Mouse (Mus musculus) gastrocnemius, adult 18-20 months (tissue): ENCODE measurements around the gene Snx29. TPM values are rescaled to one million over a fixed set of nuclear protein-coding genes. Genes with fewer than 3 reads are reported as not detected.
A peak's percentile ranks its signal among the peaks of the same experiment; 100 is the strongest.
"Not testable (repeated sequence)": the region's sequence is repeated elsewhere in the genome, so short reads cannot be mapped to it uniquely, and the experiment has no call there.

Experiments
- DNase-seq: peaks from one replicate; pipeline ENCODE4 v3.0.0; 2021; ENCODE audit warnings: low spot score
- total RNA-seq, 2 experiments: library from RNA; stranded (reverse); gene quantifications; 2 replicates each; pipeline ENCODE4 v1.2.3; 2021

Snx29 gene
- total RNA-seq, 2 experiments from 2014 or later, result 10.1 to 10.4 TPM

DNA sequence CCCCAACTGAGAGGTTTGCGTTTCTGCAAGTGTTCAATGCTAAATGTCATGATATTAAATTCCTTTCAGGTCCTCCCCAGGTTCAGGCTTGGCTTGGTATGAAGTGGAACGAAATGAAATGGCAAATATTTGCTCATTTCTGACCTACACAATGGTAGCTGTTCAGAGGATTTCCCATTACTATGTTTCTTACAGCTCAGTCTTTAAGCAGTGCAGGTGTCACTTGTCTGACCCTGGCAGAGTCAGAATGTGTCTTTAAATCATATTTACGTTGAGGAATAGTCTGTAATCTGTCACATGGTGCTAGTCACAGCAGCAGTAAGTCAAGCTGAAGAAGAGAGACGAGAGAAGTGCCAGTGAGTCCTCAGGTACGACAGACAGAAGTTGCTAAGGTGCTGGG, 36.5 kb downstream of the Snx29 start:
- no peak for DNase-seq

DNA sequence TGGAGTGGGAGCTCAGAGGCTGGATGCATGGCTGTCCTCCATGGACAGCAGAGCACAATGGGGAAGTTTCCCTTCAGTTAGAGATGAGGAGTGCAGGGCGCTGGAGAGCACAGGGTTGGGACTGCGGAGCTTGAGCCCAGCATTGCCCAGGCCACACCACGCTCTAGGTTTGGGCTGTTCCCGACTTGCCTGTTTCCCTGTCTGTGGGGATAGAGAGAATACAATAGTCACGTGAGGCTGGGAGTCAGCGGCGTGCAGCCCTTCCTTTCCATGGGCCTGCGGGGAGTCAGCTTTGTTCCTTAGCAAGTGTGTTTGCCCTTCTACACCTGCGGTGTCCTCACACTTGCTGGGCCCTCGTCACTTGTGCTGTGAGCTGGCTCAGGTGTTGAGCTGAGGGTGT, 37.2 kb downstream of the Snx29 start:
- DNase-seq, result no peak

DNA sequence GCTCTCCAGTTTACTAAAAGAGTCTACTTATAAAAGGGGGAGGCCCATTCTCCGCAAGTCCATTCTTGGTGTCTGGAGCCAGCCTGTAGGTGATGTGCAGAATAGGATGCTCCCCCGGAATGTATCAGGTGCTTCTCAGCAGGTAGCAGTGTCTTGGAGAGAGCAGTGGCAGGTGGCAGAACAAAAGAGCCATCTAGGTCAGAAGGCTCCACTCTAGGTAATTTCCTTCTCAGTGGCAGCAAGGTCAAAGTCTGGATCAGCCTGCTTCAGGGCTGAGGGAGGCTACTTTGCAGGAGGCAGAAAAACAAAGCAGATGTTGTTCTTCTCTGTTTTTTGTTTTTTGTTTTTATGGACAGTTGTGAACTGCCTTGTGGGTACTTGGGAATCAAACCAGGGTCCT, 37.9 kb downstream of the Snx29 start:
- not testable (repeated sequence) for DNase-seq

DNA sequence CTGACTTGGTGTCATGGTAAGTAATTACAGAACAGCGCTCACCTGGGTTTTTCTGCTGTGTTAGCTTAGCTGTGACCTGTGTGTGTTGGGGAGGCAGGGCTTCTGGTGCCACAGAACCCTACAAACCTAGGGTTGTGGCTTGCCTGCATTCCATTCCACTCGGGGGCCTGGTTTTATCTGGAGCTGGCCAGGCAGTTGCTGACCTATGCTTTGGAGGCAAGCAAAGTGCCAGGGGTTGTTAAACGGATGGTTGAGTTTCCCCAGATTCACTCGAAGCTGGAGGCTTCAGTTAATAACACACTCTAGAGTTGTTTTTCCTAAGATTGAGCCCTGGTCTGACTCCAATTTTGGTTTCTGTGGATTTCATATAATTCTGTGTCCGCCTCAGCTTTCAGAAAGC, 42.9 kb downstream of the Snx29 start:
- DNase-seq, result no peak

DNA sequence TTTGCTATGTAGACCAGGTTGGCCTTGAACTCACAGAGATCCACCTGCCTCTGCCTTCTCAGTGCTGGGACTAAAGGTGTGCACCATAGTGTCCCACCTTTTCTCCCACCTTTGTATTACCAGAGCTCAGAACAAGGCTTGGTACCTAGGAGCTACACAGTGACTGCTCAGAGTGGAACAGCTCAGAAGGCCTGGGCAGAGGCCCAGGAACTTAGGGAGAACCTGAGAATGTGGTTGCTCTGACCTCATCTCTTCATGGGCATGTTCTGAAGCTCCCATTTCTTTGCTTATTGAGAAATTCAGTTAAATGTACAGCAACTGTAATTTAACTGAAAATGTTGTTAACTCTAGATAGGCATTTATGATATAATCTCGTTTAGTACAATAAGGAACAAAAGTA, 44.1 kb downstream of the Snx29 start:
- no peak for DNase-seq

DNA sequence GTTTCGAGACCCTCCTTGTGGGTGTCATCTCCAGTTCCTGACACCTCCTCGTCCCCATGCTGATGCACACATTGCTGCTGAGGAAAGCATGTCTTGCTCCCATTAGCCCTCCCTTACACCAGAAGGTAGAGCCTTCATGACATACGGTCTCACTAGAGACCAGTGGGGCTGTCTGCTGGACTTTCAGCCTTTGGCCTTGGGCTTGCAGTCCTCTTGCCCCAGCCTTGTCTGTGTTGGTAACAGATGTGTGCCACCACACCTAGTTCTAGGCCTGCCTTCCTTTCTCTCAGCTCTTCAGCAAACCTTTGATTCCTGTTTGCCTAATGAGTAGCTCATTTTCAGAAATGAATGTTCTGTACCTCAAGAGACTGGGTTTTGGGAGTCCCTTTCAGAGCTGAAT, 45.7 kb downstream of the Snx29 start:
- DNase-seq, result no peak

DNA sequence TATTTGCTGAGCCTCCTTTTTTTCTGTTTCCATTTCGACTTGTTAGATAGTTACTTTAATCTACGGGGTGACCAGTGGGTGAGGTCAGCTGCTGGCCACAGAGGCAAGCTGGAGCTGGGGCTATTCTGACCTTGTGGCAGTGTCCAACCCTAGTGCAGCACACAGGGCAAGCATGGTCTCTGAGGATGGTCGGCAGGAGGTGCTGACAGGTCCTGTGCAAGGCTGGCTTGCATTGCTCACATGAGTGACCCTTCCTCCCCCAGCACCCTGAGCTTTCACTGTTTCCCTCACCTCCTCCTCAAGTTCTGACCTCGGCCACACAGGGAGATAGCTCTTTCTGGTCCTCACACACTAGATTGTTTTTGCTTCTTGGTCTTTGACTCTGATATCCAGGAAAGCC, 46.5 kb downstream of the Snx29 start:
- no peak for DNase-seq

DNA sequence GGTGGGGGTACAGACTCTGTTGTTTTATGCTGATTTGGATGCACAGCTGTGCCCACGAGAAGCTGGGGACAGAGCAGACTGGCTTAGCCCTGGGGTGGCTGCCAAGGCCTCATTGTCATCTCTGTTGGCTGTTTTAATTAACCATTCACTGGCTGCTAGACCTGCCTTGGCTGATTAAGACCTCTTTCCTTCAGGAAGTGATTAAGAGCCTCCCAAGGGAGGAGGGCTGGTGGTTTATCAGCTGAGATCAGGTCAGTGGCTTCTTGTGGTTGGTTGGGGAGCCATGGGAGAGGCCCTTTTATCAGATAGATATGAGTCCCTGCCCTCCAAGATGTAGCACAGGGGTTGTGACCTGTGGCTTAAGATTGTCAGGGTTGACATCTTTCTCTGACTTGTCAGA, 46.9 kb downstream of the Snx29 start:
- DNase-seq, result no peak

DNA sequence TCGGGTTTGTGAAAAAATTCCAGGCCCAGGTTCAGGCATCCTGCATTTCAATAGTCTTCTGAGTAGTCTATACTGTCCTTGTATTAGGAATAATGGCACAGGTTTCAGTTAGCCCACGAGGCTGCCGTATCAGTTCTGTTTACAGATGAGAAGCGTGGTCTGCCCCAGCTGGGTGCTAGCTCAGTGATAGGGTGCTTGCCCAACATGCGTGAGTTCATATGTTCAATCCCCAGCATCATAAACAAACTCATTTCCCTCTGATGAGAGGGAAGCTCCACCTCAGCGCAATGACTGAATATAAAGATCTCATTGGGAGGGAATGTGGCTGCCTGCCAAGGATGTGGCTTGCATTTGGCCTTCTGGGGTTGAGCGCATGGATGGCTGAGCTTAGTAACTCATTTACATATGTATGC, 47.4 kb downstream of the Snx29 start:
- no peak for DNase-seq

DNA sequence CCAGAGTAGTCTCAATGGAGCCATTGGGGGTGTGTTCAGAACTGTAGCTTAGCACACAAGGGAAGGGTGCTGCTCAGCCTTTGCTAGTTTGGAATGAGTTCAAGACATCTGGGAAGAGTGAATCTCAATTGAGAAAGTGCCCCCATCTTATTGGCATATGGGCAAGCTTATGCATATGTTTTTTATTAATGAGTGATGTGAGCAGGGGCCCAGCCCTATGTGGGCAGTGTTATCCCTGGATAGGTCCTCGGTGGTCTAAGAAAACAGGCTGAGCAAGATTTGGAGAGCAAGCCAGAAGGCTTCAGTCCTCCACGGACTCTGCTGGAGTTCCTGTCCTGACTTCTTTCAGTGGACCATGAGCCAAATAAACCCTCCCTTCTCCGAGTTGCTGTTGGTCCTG, 56.6 kb downstream of the Snx29 start:
- DNase-seq, result no peak

DNA sequence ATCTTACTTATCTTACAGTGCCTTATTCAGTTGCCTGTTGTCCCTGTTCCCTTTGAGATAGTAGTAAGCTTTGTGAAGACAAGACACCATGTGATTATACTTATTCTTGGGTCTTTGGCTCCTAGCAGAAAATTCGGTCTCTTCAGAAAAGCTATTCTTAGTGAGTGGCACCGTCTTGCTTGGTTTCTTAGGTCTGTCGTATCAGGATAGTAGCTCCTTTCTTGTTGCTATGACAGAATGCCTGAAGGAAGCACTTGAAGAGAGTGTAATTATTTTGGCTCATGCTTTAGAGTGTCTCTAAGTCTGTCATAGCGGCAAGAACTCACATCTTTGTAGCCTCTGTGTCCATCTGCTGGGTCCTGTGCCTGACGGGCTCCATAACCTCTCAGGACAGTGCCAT, 57.3 kb downstream of the Snx29 start:
- no peak for DNase-seq

DNA sequence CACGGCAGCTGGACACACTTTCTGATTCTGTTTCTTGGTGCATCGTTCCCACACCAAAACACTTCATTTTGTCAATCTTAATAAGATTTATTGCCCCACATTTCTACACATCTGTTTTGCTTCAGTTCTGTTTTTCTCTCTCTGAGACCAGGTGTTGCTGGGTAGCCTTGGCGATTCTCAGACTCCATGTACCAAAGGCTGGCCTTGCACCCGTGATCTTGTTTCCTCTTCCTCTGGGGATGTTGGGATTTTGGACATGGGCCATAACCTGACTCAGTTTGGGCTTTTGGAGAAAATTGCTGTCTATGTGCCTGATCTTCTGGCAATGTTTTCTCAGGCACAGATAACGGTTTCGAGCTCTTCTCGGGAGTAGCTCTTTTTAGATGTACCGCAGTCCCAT, 58.2 kb downstream of the Snx29 start:
- peak; percentile 26 for DNase-seq

DNA sequence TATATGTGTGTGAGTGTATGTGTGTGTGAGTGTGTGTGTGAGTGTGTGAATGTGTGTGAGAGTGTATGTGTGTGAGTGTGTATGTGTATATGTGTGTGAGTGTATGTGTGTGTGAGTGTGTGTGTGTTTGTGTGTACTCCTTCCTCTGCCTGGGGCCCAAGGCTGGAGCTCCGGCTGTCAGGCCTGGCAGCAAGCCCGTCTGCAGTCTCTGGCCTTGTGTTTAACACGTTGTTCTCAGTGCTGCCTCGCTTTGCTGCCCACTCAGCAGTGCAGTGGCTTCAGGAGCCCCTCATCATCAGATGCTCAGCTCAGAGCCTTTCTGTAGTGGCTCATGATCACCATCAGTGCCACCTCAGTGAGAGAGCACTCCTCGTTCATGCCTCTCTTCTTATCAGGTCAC, 61.7 kb downstream of the Snx29 start:
- no peak for DNase-seq

DNA sequence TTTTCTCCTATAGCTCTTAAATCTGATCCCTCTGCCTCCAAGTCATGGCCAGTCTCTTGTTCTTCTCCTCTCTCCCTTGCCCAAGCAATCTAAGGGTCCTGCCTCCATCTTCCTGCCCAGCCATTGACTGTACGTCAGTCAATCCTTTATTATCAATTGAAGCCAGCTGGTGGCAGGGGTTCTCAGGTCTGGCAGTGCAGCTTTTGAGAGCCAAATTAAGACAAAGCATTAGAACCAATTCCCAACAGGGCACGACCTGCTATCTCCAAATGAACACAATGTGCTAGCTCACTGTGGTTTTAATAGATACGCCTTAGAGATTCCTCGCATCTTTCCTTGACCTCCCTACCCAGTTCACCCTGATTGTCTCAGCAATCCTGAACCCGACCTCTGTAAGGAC, 62.4 kb downstream of the Snx29 start:
- no peak for DNase-seq

DNA sequence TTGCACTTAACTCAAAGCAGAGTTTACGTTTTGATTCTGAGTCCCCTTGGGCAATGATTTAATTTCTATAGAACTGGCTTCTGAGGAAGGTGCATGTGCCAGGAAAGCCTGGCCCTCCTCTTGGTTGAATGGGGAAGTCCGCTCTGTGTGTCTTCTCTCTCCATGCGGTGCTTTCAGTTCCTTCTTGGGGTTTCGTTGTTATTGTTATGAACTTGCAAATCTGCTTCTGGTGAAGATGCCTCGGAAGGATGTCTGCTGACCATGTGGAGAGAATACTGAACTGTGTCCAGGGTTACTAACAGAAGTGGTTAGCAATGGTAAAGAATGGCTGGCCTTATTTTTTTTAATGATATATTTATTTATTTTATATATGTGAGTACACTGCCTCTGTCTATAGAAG, 63.1 kb downstream of the Snx29 start:
- DNase-seq, result peak; percentile 7

DNA sequence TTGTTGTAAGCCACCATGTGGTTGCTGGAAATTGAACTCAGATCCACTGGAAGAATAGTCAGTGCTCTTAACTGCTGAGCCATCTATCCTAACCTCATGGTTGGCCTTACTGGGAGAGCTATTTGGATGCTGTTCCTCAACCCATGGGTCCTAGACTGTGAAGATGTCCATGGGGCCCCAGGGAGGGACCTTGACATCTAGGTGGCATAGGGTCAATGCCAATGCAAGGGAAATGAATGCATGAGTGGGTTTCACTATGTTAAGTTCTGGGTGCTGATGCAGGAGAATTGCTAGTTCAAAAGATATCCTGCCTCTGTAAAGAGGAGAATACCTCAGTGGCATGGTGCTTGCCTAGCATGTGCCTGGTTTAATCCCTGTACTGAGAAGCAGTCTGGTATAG, 63.5 kb downstream of the Snx29 start:
- DNase-seq, result no peak

DNA sequence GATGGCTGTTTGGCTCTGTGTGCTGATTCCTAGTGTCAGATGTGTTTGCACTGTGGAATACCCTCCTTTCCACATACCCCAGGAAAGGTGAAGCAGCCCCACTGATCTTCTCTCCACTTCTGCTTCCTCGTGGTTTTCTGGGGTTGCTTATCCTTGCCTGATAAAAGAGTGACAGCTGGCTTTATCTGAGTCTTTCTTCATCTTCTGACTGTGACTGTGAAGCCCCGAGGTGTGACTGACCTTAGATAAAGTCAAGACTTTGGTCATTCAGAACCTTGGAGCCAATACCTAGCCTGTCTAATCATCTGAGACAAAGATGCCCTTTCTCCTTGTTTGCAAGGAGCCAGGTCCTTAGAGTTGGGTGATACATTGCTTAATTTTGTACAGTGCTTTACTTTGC, 65.4 kb downstream of the Snx29 start:
- no peak for DNase-seq

DNA sequence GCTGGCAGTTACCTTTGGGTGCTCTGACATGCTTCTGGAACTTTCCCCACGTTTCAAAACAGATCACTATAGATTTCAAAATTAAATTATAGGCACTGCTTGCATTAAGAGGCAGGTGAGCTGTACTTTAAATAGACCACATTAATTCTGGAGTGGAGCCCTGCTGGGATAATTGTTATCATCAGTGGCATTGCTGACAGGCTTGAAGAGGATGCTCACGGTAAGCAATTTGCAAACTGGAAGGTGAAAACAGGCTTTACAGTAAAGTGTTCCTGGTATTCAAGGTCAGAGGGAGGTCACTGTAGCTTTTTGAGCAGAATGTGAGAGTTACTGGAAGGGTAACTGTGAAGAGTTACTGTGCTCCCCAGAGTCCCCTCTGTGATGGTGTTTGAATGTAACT, 66.6 kb downstream of the Snx29 start:
- no peak for DNase-seq

DNA sequence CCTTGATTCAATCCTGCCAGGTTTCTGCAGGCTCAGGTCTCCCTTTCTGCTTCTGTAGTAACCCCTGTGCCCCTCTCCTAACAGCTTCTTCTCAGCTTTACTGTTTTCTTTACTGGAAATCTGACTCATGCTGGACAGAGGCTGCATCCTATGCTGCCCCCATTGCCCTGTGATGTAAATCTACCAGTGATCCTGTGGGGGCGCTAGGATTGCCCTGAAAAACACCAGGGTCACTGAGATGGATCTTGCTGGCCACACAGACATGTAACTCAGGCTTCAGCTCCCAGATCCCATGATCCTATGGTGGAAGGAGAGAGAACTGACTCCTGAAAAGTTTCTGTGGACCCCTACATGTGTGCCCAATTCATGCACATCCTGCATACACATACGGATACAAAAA, 73.9 kb downstream of the Snx29 start:
- no peak for DNase-seq

DNA sequence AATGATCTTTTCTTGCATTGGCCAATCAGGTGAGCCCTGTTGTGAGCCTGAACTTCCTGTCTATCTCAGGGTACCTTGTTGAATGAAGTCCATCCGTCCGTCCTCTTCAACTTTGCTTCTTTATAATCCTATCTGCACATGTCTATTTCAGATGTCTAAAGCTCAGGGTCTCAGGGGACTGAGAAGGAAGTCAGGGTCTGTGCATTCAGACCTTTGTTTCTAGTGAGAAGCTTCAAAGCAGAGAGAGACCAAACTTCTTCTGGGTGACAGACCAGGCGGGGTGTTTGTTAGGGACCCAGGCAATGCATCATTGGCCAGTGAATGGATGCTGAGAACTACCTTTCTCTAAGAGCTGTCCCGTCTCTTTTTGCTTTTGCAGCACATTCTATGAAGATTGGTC, 76.7 kb downstream of the Snx29 start:
- DNase-seq, result no peak

DNA sequence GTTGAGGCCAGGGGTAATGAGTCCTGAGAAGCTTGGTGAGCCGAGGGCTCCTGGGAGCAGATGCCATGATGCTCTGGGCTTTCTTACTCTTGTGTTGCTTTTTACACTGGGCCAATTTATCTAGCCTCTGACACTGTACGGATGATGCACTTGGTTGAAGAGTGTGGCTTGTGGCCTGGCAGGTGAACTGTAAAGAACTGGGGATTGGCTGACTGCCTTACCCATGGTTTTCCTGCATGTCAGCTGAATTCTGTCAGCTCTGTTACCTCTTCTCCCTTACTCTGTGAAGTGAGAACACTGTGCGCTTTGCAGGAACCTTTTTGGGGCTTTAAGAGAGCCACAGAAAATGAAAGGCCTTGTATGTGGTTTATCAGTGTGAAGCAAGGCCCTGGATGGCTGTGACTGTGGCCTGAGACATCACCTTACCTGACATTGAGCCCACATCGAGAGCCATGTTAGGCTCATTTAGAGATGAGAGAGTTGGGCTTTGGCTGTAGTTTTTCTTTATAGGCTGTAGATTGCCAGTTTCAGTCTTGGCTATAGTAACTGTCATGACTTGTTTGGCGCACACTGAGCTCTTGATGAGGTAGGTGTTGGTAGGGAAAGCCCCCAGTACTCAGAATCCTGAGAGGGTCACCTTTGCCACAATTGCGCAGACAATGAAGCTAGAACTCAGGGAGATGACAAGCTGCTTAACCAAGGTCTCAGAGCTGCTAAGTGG, 77.3 kb downstream of the Snx29 start:
- DNase-seq, result no peak

DNA sequence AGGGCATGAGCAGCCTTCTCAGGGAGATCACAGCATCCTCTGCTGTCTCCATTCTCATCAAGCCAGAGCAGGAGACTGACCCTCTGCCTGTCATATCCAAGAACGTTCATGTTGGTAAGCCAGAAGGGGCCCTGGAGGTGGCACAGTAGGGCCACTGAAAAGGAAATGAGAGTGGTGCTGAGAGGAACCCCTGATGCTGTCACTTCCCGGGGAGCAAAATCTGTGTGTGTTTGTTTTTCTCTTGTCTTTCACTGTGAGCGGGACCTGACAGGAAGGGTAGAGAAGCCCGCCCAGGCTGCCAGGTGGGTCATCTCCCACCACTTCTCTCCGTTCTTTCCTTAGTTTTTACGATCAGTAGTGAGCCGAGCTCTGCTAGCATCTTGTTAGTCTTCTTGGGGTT, 78.2 kb downstream of the Snx29 start:
- DNase-seq, result no peak

DNA sequence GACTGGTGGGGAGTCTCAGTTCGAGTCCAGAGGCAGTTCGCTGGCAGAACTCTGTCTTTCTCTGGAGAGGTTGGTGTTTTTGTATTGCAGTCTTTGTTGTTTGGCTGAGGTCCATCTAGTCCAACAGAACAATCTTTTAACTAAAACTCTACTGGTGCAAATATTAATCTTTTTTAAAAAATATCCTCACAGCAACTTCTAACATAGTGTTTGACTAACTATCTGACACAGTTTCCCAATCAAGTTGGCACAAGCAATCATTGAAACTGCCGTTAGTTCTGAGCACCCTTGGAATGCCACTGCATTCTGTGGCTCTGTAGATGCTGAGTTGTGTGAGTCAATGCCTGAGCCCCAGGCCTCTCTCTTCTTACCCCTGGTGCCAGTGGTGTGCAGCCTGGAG, 82.5 kb downstream of the Snx29 start:
- no peak for DNase-seq

DNA sequence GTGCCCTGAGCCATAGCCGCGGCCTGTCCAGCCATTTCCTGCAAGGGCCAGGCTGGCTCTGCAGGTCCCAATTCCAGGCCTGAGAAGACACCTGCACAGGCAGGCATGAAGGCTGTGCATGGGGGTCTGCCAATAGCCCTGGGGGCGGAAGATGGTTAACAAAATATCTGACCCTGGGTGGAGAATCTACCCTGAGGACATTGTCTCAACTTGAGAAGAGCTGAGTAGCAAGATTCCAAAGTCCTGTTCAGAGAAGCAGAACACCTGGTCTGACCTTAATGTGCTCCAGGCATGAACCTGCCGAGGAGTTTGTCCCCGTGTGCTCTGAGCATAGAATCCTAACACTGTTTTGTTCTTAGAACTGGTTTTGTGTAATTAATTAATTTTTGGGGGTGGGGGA, 83.5 kb downstream of the Snx29 start:
- DNase-seq, result no peak
